Mouse (Mus musculus): ENCODE measurements at regions not wholly inside any gene's neighbourhood (a gene's known extent, or its start where the extent isn't known, plus 50 kb on each side); places are given as distances from the start of the nearest gene placed in this dataset.

DNA sequence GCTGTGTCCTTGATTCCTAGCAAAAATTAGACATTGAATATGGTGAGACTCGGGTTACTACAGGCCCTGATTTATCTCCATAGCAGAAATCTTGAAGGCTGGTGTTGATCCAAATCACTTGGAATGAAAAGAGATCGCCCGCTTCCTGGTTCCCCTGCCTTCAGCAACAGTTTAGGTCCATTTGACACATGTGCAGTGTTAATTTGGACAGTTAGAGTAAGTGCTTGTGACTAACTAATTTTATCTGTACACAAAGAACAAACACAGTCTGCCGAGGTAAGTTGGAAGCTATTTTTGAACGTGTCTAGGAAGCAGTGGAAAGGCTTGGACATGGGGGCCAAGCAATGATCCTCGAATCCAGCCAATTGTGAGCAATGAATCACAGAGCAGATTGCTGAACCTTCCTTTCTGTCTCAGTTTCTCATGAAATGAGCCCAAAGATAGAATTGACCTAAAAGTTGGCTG, 105.2 kb upstream of the Arhgap5 start:
- TF ChIP-seq USF1 (IDR thresholded peaks at IDR 0.05; ENCODE audit: low read depth, low read length) (no peak), CHD1 (IDR thresholded peaks at IDR 0.05; ENCODE audit: low read depth, low read length) (no peak), TAL1 (IDR thresholded peaks at IDR 0.05; ENCODE audit: low read length) (no peak), BHLHE40 (IDR thresholded peaks at IDR 0.05; ENCODE audit: borderline replicate concordance, low read depth, low read length) (no peak), USF2 (IDR thresholded peaks at IDR 0.05; ENCODE audit: borderline replicate concordance in 1 of 2, insufficient read depth in 1 of 2, low read depth in 1 of 2, low read length in 2 of 2) (no peak), MAFK (IDR thresholded peaks at IDR 0.05; ENCODE audit: borderline replicate concordance, low read depth, low read length) (no peak), TCF12 (IDR thresholded peaks at IDR 0.05; ENCODE audit: low read depth, low read length) (no peak), SIN3A (IDR thresholded peaks at IDR 0.05; ENCODE audit: low read length) (no peak), E2F4 (IDR thresholded peaks at IDR 0.05; ENCODE audit: borderline replicate concordance, low read depth, low read length) (no peak), EP300 (IDR thresholded peaks at IDR 0.05; ENCODE audit: low read depth in 1 of 2, low read length in 2 of 2) (no peak), ZMIZ1 (IDR thresholded peaks at IDR 0.05; ENCODE audit: low read depth, low read length) (no peak), RAD21 (IDR thresholded peaks at IDR 0.05; ENCODE audit: low read depth, low read length) (no peak), GATA1 (IDR thresholded peaks at IDR 0.05; ENCODE audit: low read depth, low read length) (no peak), ETS1 (IDR thresholded peaks at IDR 0.05; ENCODE audit: low read depth, low read length) (no peak), MAX (IDR thresholded peaks at IDR 0.05; ENCODE audit: low read length) (no peak), ELF1 (IDR thresholded peaks at IDR 0.05; ENCODE audit: low read depth, low read length) (no peak), JUND (IDR thresholded peaks at IDR 0.05; ENCODE audit: low read depth, low read length) (no peak)
- Histone ChIP-seq H3K79me2 (ENCODE audit: control insufficient read depth, insufficient read depth, low read length, poor library complexity) (no peaks in the 10 kb centered on the region), H3K9ac (ENCODE audit: control insufficient read depth, low read depth, low read length, poor library complexity, severe bottlenecking) (no peak overlapping the region), H3K9me3 (replicated peaks; ENCODE audit: insufficient read depth, low read length) (no peaks in the 10 kb centered on the region), H3K27me3 (ENCODE audit: control insufficient read depth in 1 of 2, insufficient read depth in 2 of 2, low read length in 2 of 2) (peaks cover 0 to 9% of the 10 kb centered on the region in 2 experiments; a peak in 3 of 4 replicates), H3K36me3 (ENCODE audit: control insufficient read depth in 1 of 2, insufficient read depth in 2 of 2, low read length in 2 of 2) (no peaks in the 10 kb centered on the region), H3K4me1 (ENCODE audit: control insufficient read depth in 1 of 2, insufficient read depth in 2 of 2, low read length in 2 of 2) (no peaks in the 10 kb centered on the region), H3K27ac (ENCODE audit: control insufficient read depth, low read depth, low read length) (no peak overlapping the region), H3K4me3 (ENCODE audit: control insufficient read depth in 1 of 2, insufficient read depth in 1 of 2, low read depth in 2 of 2, low read length in 2 of 2) (no peak overlapping the region)
- DNase-seq (ENCODE audit: low read depth, low spot score), result no peak

DNA sequence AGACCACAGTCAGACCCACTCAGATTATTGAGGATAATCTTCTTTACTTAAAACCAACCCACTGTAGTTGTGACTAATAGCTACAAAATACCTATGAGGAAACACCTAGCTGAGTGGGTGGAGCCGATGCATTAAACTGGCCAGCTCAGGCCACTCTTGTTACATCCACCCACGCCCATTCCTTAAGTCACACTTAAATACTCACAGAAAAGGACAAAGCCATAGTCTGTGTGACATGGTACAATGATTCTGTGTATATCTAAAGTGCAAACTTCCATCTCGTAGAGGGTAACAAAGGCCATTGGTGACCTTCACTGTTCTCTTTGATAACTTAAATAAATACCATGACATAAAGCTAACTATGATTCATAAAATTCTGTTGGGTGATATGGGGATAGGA, 103.7 kb upstream of the Arhgap5 start:
- Histone ChIP-seq H3K4me3 (ENCODE audit: control insufficient read depth in 1 of 2, insufficient read depth in 1 of 2, low read depth in 2 of 2, low read length in 2 of 2) (no peak overlapping the region), H3K9me3 (replicated peaks; ENCODE audit: insufficient read depth, low read length) (no peaks in the 10 kb centered on the region), H3K4me1 (ENCODE audit: control insufficient read depth in 1 of 2, insufficient read depth in 2 of 2, low read length in 2 of 2) (no peaks in the 10 kb centered on the region), H3K27me3 (ENCODE audit: control insufficient read depth in 1 of 2, insufficient read depth in 2 of 2, low read length in 2 of 2) (peaks cover 0 to 10% of the 10 kb centered on the region in 2 experiments; a peak in 3 of 4 replicates), H3K36me3 (ENCODE audit: control insufficient read depth in 1 of 2, insufficient read depth in 2 of 2, low read length in 2 of 2) (no peaks in the 10 kb centered on the region), H3K79me2 (ENCODE audit: control insufficient read depth, insufficient read depth, low read length, poor library complexity) (no peaks in the 10 kb centered on the region), H3K9ac (ENCODE audit: control insufficient read depth, low read depth, low read length, poor library complexity, severe bottlenecking) (no peak overlapping the region), H3K27ac (ENCODE audit: control insufficient read depth, low read depth, low read length) (no peak overlapping the region)
- no peak for DNase-seq (ENCODE audit: low read depth, low spot score)
- TF ChIP-seq RCOR1 (IDR thresholded peaks at IDR 0.05; ENCODE audit: low read depth, low read length), result no peak
- TF ChIP-seq ETS1 (IDR thresholded peaks at IDR 0.05; ENCODE audit: low read depth, low read length), result no peak
- no peak for TF ChIP-seq MYC (IDR thresholded peaks at IDR 0.05; ENCODE audit: low read depth, low read length)
- no peak for TF ChIP-seq CHD2 (IDR thresholded peaks at IDR 0.05; ENCODE audit: low read length)
- TF ChIP-seq KAT2A (conservative IDR thresholded peaks at IDR 0.05; ENCODE audit: low read depth, low read length), result no peak
- TF ChIP-seq ZMIZ1 (IDR thresholded peaks at IDR 0.05; ENCODE audit: low read depth, low read length), result no peak
- TF ChIP-seq ELF1 (IDR thresholded peaks at IDR 0.05; ENCODE audit: low read depth, low read length), result no peak
- no peak for TF ChIP-seq EP300 (IDR thresholded peaks at IDR 0.05; ENCODE audit: low read depth in 1 of 2, low read length in 2 of 2)
- TF ChIP-seq MAX (IDR thresholded peaks at IDR 0.05; ENCODE audit: low read length), result no peak
- no peak for TF ChIP-seq CTCF (IDR thresholded peaks at IDR 0.05 in 2 of 3, conservative IDR thresholded peaks at IDR 0.05 in 1 of 3; ENCODE audit: control insufficient read depth in 1 of 3, insufficient read depth in 1 of 3, low read depth in 2 of 3, low read length in 3 of 3, poor library complexity in 1 of 3, severe bottlenecking in 1 of 3)
- TF ChIP-seq CHD1 (IDR thresholded peaks at IDR 0.05; ENCODE audit: low read depth, low read length), result no peak
- no peak for TF ChIP-seq JUND (IDR thresholded peaks at IDR 0.05; ENCODE audit: low read depth, low read length)
- TF ChIP-seq UBTF (IDR thresholded peaks at IDR 0.05; ENCODE audit: borderline replicate concordance, insufficient read depth, low read depth, low read length), result no peak
- TF ChIP-seq USF1 (IDR thresholded peaks at IDR 0.05; ENCODE audit: low read depth, low read length), result no peak
- TF ChIP-seq SMC3 (IDR thresholded peaks at IDR 0.05; ENCODE audit: low read depth, low read length), result no peak
- TF ChIP-seq E2F4 (IDR thresholded peaks at IDR 0.05; ENCODE audit: borderline replicate concordance, low read depth, low read length), result no peak
- TF ChIP-seq MAZ (IDR thresholded peaks at IDR 0.05; ENCODE audit: low read depth, low read length), result no peak
- no peak for TF ChIP-seq MYB (IDR thresholded peaks at IDR 0.05; ENCODE audit: low read depth, low read length)
- TF ChIP-seq ZKSCAN1 (IDR thresholded peaks at IDR 0.05; ENCODE audit: low read depth, low read length), result no peak
- TF ChIP-seq MAFK (IDR thresholded peaks at IDR 0.05; ENCODE audit: borderline replicate concordance, low read depth, low read length), result no peak
